Mouse (Mus musculus) adrenal gland, adult (tissue): ENCODE data around the gene Ptgds.

Experiments used
- DNase-seq, 2 experiments: peaks; one replicate each; pipeline ENCODE4 v3.0.0; 2022 to 2023; ENCODE audit warnings: low spot score in 1 of 2; ENCODE audit not compliant: inconsistent age in 2 of 2

Ptgds gene

DNA sequence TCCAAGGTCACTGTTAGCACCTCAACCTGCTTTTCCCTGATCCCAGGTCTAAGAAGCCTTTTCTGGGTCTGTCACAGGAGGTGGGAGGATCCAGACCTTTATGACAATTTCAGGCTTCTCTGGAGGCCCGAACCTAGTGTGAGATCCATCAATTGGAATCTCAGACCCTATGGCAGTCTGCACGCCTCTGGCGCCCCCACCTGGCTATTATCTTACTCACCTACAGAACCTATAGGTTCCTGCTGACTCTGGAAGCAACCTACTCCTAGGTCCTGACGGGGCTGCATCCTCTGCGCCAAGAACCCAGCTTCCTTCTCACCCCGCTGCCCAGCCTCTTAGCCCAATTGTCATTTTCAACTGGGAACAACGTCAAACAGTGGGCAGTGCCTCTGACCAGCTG, 13.1 kb upstream of the Ptgds start:
- peak in 1 of 2 experiments; percentile 80 for DNase-seq

DNA sequence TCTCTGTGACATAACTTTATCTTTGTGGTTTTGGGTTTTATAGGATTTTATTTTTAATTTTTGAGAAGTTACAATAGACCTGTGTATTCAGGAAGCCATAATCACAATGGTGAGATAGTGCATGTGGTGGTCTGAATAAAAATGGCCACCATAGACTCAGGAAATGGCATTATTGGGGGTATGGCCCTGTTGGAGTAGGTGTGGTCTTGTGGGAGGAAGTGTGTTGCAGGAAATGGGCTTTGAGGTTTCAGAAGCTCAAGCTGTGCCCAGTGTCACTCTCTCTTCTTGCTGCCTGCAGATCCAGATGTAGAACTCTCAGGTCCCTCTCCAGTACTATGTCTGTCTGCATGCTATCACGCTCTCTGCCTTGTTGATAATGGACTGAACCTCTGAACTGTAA, 10.7 kb upstream of the Ptgds start:
- DNase-seq = no peak

DNA sequence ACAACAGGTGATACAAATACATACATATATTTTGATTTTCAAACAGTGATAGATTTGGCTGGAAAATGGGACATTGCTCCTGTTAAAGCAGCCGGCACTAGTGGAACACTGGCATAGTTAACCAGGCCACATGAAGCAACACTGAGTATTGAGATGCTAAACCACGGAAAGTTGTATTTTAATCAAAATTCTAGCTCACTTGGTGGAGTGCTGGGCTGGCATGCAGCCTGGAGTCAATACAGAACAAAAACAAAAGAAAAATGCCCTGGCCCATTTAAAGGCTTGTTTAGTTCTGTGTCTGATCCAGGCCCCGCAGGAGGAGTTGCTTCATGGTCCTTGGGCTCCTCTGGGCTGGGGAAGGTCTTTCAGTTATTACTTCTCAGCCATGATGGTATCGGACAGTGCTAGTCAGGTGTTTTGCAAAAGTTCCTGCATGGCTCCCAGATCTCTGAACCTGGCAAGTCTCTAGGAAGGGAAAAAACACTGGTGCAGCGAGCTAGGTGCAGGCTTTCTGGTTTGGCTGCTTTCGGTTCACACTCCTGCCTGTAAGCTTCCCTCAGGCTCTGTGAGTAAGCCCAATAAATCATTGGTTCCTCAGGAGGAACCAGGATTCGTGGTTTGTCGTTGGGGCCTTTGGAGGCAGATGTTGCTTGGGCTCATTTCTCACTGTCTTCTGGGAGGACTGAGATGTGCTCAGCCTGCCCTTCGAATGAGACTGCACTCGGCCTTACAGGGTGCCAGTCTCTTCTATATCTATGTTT, 9.9 kb upstream of the Ptgds start:
- DNase-seq = peak; percentile 75 to 89

DNA sequence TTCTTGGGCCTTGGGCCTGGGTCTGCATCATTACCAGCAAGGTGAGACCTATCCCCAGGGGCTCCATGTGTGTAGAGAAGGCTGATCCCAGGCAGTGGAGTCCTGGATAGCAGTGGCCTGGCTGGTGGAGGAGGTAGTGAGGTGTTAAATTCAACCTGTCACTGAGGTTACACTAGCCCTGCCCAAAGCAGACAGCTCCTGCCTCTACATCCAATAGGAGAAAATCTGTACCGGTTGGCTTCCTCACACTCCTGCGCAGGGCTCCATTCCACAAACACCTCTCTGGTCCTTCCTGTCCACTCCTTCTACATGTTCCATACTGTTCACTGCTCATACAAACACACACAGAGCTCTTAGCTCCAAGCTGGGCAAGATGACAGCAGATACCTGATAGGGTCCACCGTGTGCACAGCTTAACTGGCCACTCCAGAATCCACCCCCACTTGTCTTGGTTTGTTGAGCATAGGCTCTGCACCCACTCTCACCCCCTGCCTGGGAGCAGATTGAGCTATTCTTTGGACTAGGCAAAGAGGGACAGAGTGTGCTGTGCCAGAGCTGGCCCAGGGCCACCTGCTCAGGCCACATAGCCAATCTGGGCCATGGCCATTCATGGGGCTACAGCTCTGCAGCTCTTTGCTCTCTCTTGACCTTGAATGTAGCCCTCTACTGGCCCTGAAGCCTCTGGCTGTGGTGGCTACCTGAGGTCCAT, 8.3 kb upstream of the Ptgds start:
- DNase-seq = peak; percentile 87 to 89

DNA sequence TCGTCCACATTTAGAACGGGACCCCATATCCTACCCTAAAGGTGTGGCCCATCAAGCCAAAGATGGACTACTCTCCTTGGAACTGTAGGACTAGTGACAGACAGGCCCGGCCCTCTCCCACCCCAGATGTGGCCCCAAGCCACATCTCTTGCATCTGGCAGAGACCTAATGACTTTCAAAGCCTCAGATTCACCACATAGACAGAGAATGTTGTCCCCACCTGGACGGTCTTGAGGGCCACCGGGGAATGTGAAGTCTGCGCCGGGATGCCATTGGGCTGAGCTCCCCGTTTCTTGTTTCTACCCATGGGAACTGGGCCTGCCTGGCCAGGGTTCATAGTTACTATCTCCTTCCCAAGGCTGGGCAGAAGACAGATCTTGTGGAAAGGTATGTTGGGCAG, 7.7 kb upstream of the Ptgds start:
- no peak for DNase-seq

DNA sequence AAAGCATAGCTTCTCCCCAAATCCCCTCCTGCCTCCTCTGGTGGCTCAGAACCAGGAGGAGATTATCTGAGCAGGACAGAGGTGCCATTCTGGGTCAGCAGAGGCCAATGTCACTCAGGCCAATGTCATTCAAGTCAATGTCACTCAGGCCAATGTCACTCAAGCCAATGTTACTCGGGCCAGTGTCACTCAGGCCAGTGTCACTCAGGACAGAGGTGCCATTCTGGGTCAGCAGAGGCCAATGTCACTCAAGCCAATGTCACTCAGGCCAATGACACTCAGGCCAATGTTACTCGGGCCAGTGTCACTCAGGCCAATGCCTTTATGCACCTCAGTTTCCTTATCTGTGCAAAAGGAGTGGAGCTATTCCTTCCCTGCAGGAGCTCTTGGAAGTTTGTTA, 2.7 kb upstream of the Ptgds start:
- peak in 1 of 2 experiments; percentile 34 for DNase-seq

DNA sequence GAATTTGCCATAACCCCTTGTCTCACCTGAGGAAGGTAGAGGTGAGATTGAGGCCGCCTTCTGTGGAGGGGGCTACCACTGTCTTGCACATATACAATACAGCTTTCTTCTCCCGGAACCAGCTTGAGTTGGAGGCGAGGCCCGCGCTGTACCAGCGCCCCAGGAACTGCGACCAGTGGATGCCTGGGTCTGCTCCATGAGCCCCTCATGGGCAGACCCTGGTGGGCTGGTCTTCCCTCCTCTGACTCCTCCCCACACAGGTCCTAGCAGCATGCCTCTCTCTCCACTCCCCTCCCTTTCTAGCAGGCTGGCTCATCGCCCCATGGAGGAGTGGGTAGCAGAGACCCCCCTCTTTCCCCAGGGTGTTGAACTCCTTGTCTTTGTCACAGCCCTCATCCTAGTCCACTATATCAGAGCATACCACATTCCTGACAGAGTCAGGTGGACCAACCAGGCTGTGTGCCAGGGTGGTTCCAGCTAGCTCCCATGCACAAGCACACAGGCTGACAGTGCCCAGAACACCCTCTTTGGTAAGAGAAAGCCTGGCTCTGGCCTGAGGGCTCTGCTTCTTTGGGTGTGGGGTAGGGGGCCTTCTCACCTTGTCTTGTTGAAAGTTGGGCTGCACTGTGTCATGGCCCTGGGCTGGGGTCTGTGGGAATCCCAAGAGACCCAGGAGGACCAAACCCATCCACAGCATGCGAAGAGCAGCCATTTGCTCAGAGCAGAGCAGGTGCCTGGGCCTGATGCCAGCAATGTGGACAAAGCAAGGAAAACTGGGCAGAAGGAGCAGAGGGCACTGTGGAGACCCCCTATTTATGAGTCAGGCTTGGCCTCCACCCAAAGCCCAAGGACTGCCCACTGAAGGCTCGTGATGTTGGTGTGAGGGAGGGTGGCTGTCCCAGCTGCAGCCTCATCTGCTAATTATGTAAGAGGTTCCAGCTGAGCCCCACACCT, 607 bp downstream of the Ptgds start:
- DNase-seq = peak; percentile 37 to 52

DNA sequence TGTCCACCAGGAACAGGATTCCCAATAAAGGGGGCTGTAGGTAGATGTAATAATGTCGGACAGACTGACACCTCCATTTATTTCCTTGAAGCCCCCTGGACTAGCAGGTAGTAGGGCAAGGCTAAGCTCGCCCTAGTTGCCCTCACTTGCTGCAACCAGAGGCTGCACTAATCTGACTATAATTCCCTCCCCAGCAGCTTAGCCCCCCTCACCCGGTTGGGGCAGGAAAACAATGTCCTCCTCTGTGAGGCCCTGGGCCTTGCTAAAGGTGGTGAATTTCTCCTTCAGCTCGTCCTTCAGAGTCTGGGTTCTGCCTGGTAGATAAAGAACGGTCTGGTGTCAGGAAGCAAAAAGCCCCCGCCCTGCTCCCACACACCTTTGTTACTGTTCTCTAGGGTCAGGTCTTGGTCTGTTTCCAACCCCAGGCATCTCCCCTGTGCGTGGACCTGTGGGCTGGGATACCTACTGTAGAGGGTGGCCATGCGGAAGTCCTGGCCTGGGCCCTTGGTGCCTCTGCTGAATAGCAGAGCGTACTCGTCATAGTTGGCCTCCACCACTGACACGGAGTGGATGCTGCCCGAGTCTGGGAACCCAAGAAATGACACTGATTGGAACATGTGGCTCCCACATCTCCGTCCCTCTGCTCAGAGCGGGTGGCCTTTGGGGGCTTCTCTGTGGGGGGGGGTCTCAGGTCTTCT, 2.1 kb downstream of the Ptgds start:
- peak in 1 of 2 experiments; percentile 45 for DNase-seq

DNA sequence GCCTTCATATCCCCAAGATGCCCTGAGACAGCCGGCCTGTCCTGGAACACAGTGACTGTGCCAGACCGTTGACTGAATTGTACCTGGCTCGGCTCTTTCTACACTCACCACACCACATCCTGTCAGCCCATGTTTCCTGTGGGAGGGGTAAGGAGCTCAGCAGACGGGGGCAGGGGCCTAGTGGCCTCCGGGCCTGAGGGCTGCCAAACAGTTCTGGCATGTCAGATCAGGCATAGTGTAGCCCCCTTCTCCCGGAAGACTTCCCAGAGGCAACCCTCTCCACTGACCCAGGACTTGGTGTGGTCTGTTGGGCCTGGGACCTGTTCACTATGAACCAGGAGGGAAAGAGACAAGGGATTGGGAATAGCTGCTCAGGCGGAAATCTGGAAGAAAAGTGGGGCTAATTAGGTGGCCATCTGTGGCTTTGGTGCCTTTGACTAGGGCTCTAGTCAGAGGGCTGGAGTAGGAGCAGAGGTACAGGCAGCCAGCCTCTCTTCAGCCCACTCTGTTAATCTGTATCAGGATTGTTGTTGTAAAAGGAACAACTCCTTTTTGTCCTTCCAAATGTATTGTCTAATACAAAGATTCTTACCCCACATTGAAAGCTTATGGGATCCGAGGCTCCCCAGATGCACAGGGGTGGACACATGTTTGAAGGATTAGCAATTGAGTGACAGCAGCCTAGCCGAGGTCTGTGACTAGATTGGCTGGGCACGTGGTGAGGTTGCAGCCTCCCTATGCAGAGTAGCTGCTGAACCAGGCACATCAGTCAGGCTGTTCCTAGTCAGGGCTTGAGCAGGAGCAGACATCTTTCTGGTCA, 3.8 kb downstream of the Ptgds start:
- DNase-seq = no peak

DNA sequence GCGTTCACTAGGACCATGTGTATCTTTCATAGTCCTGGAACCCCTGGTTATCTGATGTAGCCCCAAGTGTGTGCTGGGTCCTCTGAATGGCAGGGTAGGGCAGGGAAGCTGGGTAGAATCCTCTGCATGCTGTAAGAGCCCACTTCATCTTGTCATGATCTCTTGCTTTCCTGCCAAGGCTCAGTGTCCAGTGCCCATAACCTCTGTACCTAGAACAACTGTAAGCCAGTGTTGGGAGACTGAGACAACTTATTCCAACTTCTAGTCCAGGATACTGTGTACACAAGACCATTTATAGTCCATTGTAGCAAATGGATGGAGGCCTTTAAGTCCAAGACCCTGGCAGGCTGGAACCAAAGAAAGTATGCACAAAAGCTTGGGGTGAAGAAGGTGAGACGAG, 4.6 kb downstream of the Ptgds start:
- no peak for DNase-seq

DNA sequence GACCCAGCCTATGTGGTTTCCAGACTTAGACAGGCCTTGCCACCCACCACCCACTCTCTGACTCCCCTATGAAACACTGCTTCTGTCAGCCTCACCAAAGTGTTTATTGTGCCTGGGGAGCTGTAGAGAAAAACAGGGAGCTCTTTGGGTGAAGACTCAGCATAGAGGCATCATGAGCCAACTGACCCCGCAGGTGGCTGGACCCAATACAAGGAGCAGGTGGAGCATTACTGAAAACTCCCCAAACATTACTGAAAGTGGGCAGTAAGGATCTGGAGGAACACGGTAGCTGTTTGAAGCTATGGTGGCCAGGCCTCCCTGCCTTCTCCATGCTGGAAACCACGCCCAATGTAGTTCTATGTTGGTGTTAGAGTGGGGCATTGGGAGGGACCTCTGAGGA, 6.2 kb downstream of the Ptgds start:
- DNase-seq = no peak

DNA sequence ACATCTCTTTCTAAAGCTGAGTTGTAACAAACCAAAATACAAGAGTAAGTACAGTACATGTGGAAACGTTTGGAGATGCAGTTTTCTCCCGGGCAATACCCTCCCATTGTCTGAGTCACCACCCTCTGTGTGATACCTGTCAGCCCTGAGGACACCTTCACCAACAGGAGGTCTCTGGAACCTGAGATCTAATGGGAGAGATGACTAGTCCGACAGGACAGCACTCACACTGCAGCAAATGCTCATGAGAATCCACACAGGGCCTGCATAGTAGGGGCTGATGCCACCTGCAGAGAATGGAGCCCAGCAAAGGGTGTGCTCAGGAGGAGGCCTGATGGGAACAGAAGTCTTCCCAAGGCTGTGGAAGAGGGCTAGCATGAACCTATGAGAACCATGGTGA, 8.4 kb downstream of the Ptgds start:
- peak in 1 of 2 experiments; percentile 53 for DNase-seq

DNA sequence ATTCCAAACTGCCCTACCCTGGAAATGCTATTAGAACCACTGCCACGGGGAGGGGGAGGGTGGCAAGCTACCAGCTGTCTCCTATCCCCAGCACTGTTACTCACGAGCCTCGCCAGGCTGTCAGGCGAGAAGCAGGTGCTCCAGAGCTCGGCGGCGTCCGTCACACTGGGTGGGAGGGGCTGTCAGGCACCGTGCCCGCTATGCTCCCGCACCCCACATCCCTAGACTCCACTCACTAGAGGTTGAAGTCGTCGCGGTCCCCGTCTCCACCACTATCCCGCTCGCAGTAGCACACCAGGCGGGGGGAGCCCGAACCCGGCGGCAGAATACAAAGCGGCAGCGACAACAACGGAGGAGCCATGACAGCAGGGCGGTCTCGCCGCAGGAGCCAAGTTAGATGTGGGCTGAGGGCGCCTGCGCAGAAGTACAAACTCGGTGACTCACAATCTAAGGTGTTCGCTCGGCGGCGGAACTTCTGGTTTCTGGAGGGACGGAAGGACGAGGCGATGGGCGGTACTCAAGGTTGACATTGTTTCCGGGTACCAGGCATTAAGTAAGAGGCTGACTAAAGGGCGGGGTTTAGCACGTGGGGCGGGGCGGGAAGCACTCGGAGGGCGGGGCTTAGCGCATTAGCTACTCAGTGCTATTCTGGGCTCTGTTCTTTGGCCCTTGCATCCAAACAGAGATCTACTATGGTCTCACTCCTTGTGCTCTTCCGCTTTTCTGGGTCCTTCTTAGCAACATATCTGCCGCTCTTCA, 9.1 kb downstream of the Ptgds start, which contains the start of gene Paxx:
Paxx (minus strand) TSS at position 544 of the 759 bp plus-strand sequence.
- DNase-seq = peak; percentile 96 to 98

DNA sequence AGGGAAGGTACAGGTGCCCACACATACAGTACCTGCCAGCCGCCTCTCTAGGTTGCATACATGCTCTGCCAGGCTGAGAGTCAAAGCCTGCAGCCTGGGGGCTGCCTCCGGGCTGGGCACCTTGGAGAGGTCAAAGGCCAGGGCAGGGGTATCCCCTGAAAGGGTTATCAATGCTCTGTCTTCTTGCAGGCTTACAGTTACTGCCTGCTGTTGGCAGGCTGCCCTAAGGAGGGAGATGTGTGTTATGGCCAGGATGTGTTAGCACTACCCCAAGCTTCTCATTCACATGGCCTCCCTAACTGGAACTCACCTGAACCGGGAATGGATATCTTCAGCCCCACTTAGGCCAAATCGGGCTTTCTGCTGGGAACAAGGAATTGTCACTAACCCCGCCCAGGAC, 9.7 kb downstream of the Ptgds start:
- no peak for DNase-seq

DNA sequence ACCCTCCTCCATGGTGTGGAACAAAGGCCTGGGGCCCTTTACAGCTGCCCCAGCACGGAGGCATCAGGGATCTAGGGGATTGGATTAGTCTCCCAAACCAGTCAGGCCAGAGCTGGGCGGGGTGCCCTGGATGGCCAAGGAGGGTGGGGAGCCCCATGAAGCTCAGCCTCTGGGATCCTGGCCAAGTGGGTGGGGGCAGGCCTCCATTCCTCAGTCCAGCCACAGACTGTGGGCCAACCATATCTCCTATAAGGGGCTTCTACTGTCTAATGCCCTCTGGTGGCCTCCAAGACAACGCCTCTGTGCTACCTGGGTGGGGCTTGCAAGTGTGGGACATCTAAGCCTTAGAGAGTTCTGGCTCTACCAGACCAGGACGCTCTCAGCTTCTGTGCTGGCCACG, 10.9 kb downstream of the Ptgds start:
- no peak for DNase-seq

DNA sequence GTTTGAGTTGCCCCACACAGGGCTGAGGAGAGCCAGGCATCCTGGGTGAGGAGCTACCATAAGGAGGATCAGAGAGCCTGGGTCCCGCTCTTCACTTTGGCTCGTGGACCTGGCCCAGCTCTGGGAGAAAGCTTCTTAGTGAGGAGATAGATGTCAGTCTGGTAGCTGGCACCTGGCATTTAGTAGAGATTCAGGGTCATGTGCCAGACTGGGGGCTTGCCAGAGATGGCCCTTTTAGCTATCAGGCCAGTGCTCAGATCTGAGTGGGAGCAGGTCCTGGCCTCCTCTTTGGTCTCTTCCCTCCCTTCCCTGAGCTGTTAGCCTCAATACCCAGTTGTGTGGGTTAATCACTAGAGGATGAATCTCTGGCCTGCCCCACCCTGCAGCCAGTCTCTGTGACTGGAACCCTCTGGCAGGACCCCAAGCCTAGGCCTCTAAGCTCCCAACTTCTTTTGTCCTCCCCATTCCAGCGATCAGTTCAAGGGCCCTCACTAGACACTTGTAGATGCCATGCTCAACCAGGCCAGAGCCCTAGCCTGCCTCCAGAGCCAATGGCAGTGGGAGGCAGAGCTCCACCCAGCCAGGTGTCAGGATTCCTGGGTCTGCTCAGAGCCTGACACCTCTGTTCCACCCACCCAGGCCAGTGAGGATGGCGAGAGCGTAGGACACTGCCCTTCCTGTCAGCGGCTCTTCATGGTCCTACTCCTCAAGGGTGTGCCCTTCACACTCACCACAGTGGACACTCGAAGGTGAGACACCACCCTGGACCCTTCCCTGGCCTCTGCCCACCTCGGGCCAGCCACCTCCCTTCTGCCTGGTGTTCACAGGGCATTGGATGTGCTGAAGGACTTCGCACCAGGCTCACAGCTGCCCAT, 12.6 kb downstream of the Ptgds start:
- no peak for DNase-seq

DNA sequence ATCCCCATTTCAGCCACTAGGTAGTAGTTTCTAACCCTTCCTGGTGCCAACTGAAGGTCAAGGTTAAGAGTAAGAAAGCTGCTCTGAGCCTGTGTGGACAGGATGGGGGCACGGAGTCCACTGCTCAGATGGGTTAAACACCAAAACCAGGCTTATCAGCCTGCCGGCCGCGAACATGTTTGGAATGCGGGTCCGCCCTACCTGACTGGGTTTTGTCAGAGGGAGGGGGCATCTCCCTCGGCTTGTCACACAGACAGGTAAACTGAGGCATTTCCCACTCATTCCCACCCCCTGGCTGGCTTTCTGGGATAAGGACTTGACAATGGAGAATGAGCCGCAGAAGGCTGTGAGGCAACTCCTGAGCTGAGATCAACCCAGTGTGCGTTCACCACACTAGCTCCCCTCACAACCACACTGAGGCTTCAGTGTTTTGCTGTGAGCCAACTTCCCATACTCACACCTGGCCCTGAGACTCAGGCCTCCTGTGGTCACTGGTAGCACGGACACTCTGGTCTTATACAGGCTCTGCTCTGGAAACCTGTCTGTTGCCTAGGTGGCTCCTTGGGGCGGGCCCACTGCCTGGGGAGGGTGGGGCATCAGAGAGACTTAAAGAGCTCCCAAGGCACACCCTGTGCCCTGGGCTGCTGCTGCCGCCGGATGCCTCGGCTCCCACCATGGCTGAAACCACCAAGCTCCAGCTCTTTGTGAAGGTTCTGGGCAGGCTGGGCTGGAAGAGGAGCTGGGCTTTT, 13.5 kb downstream of the Ptgds start, which contains the start of gene Clic3:
Clic3 (plus strand) TSS at position 634 of the 749 bp plus-strand sequence.
- DNase-seq = peak in 1 of 2 experiments; percentile 27
